Mouse (Mus musculus): ENCODE measurements around the gene Leap2.
A peak's percentile ranks its signal among the peaks of the same experiment; 100 is the strongest.
"Not testable (repeated sequence)": the region's sequence is repeated elsewhere in the genome, so short reads cannot be mapped to it uniquely, and the experiment has no call there.

The Leap2 gene

GRCm38 (mm10) chr11:53443861-53444260 is 20.9 kb upstream of the Leap2 start:
- DNase-seq (ENCODE audit: low spot score in 2 of 2): no peak

- DNase-seq (ENCODE audit: low spot score in 2 of 2): no peak
Observed at GRCm38 (mm10) chr11:53441921-53442320, 19.0 kb upstream of the Leap2 start.

GRCm38 (mm10) chr11:53436338-53436737 is 13.4 kb upstream of the Leap2 start:
- no peak for DNase-seq (ENCODE audit: low spot score in 2 of 2)

GRCm38 (mm10) chr11:53435504-53435903 is 12.5 kb upstream of the Leap2 start:
- DNase-seq (ENCODE audit: low spot score in 2 of 2): no peak

GRCm38 (mm10) chr11:53433057-53433456 is 10.1 kb upstream of the Leap2 start:
- DNase-seq (ENCODE audit: low spot score in 2 of 2): no peak

- no peak for DNase-seq (ENCODE audit: low spot score in 2 of 2)
Observed at GRCm38 (mm10) chr11:53431347-53432056, 8.5 kb upstream of the Leap2 start.

GRCm38 (mm10) chr11:53430670-53431346 is 7.8 kb upstream of the Leap2 start, which contains the start of the genes Uqcrq and Gdf9:
Gene Uqcrq (minus strand): TSS chr11:53430831.
Gene Gdf9 (plus strand): TSS chr11:53431023.
- DNase-seq (ENCODE audit: low spot score in 2 of 2): peak; percentile 98 to 100

GRCm38 (mm10) chr11:53430300-53430669 is 7.3 kb upstream of the Leap2 start:
- DNase-seq (ENCODE audit: low spot score in 2 of 2): no peak

- no peak for DNase-seq (ENCODE audit: low spot score in 2 of 2)
Observed at GRCm38 (mm10) chr11:53429182-53429581, 6.2 kb upstream of the Leap2 start.

GRCm38 (mm10) chr11:53428716-53429057 is 5.7 kb upstream of the Leap2 start:
- DNase-seq (ENCODE audit: low spot score in 2 of 2): no peak

- no peak for DNase-seq (ENCODE audit: low spot score in 2 of 2)
Observed at GRCm38 (mm10) chr11:53427993-53428715, 5.2 kb upstream of the Leap2 start.

- DNase-seq (ENCODE audit: low spot score in 2 of 2): not testable (repeated sequence)
Observed at GRCm38 (mm10) chr11:53426914-53427313, 3.9 kb upstream of the Leap2 start.

GRCm38 (mm10) chr11:53425711-53426255 is 2.8 kb upstream of the Leap2 start:
- DNase-seq (ENCODE audit: low spot score in 2 of 2): no peak

- DNase-seq (ENCODE audit: low spot score in 2 of 2): no peak
Observed at GRCm38 (mm10) chr11:53425251-53425650, 2.3 kb upstream of the Leap2 start.

GRCm38 (mm10) chr11:53424826-53425225 is 1.9 kb upstream of the Leap2 start:
- DNase-seq (ENCODE audit: low spot score in 2 of 2): no peak

GRCm38 (mm10) chr11:53418048-53418447 is 4.9 kb downstream of the Leap2 start:
- DNase-seq (ENCODE audit: low spot score in 2 of 2): no peak

GRCm38 (mm10) chr11:53413871-53414270 is 9.1 kb downstream of the Leap2 start:
- no peak for DNase-seq (ENCODE audit: low spot score in 2 of 2)

GRCm38 (mm10) chr11:53411738-53412137 is 11.2 kb downstream of the Leap2 start:
- DNase-seq (ENCODE audit: low spot score in 2 of 2): no peak

GRCm38 (mm10) chr11:53403638-53404037 is 19.3 kb downstream of the Leap2 start:
- no peak for DNase-seq (ENCODE audit: low spot score in 2 of 2)

- DNase-seq (ENCODE audit: low spot score in 2 of 2): no peak
Observed at GRCm38 (mm10) chr11:53393856-53394255, 29.1 kb downstream of the Leap2 start.

GRCm38 (mm10) chr11:53383758-53384428 is 39.1 kb downstream of the Leap2 start:
- no peak for DNase-seq (ENCODE audit: low spot score in 2 of 2)

- DNase-seq (ENCODE audit: low spot score in 2 of 2): no peak
Observed at GRCm38 (mm10) chr11:53378918-53379317, 44.1 kb downstream of the Leap2 start.

Data from frontal cortex, postnatal 10 days (tissue).